Mouse (Mus musculus) forebrain, postnatal 0 days (tissue): ENCODE measurements around the gene Prkg1. TPM values are rescaled to one million over a fixed set of nuclear protein-coding genes. Genes with fewer than 3 reads are reported as not detected.
A peak's percentile ranks its signal among the peaks of the same experiment; 100 is the strongest.

ENCODE experiments used
- ATAC-seq: fragments of 200-750 bp; cut with Nextera tagmentation; 2 replicates; pipeline ENCODE4 v1.8.0; 2017; ENCODE audit warnings: mild to moderate bottlenecking, moderate library complexity
- DNase-seq: peaks from one replicate; pipeline ENCODE4 v3.0.0-alpha.2; 2015
- H3K27ac ChIP-seq: fragments of 300-500 bp; sonication (generic); 2 replicates; pipeline ENCODE4 v1.5.1; 2014; ENCODE audit warnings: low read depth, mild to moderate bottlenecking, antibody characterized with exemption, low read length, moderate library complexity, mixed read lengths
- H3K27me3 ChIP-seq: fragments of 300-500 bp; sonication (generic); 2 replicates; pipeline ENCODE4 v1.6.1; 2014; ENCODE audit warnings: mild to moderate bottlenecking, low read length, mixed read lengths; ENCODE audit not compliant: insufficient read depth
- H3K36me3 ChIP-seq: fragments of 300-500 bp; sonication (generic); 2 replicates; pipeline ENCODE4 v1.6.1; 2014; ENCODE audit warnings: mild to moderate bottlenecking, moderate library complexity; ENCODE audit not compliant: insufficient read depth
- H3K4me1 ChIP-seq: fragments of 300-500 bp; sonication (generic); 2 replicates; pipeline ENCODE4 v1.6.1; 2014; ENCODE audit warnings: antibody characterized with exemption; ENCODE audit not compliant: insufficient read depth
- H3K4me2 ChIP-seq: fragments of 300-500 bp; sonication (generic); 2 replicates; pipeline ENCODE4 v1.6.1; 2014; ENCODE audit warnings: low read depth, mild to moderate bottlenecking, moderate library complexity
- H3K4me3 ChIP-seq: fragments of 300-500 bp; sonication (generic); 2 replicates; pipeline ENCODE4 v1.5.1; 2014; ENCODE audit warnings: low read depth, low read length, mixed read lengths
- H3K9ac ChIP-seq: fragments of 300-500 bp; sonication (generic); 2 replicates; pipeline ENCODE4 v1.6.1; 2014; ENCODE audit warnings: mild to moderate bottlenecking
- H3K9me3 ChIP-seq: fragments of 300-500 bp; sonication (generic); 2 replicates; pipeline ENCODE4 v1.6.1; 2016; ENCODE audit warnings: low read length
- CTCF ChIP-seq: sonication (generic); IDR thresholded peaks from 2 replicates; pipeline ENCODE4 v1.5.1; 2016; ENCODE audit warnings: antibody characterized with exemption, control low read depth, low read depth
- WGBS: fragments of 180-500 bp; shearing (Covaris S2); extraction: QIAGEN DNeasy Blood & Tissue Kit; methylation state at CpG from one replicate; pipeline ENCODE4 v1.1.7; 2014; 5-methylcytosine and 5-hydroxymethylcytosine counted together
- polyA plus RNA-seq: library from polyadenylated mRNA; unstranded; fragments of >200 nt; fragmentation: Nextera tagmentation; extraction: Ambion mirVana; gene quantifications from 2 replicates; pipeline ENCODE4 v1.2.1, GENCODE M21; 2015
- total RNA-seq: library from RNA; depleted of rRNA; stranded (reverse); fragments of >200 nt; gene quantifications from 2 replicates; pipeline ENCODE4 v1.2.3, GENCODE M21; 2014

The Prkg1 gene
- total and polyA plus RNA-seq, 2 experiments from 2014 or later, result 3.2 to 9.9 TPM

DNA sequence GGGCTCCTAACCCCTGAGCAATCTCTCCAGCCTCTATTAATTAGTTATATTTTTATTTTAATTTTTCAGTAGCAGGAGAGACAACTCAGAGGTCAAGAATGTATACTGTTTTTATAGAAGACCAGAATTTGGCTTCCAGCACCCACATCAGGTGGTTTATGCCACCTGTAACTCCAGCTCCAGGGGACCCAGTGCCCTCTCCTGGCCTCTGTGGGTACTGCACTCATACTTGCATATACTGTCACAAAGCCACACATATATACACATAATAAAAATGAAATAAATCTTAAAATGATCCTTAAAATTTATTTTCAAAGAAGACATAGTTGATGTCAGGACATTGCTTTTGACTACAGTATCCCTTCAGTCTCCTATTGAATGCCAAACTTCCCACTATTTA is 862.5 kb downstream of the Prkg1 start:
- Histone ChIP-seq H3K27me3 (no peaks in the 10 kb centered on the region), H3K9ac (no peak overlapping the region), H3K9me3 (no peaks in the 10 kb centered on the region), H3K4me2 (no peak overlapping the region), H3K4me3 (no peak overlapping the region), H3K4me1 (no peaks in the 10 kb centered on the region), H3K36me3 (no peaks in the 10 kb centered on the region), H3K27ac (no peak overlapping the region)
- no peak for TF ChIP-seq CTCF
- ATAC-seq, result no peak
- no peak for DNase-seq

DNA sequence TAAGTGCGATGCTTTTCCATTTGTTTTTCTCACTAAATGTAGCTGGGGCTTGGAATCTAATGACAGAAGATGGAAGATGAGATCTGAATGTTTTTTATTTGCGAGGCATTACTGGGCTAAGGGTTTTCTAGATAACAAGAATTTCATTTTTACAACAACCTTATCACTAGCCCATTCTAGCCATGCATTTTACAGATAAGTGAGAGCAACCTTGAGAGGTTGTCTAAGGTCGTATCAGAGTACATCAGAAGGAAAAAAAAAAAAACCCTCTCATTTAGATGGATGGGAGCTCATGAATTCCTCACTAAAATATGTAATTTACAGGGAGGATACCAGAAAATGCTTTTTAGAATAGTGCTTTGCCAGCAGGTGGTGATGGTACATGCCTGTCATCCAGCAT is 863.8 kb downstream of the Prkg1 start:
- H3K4me2 ChIP-seq, result no peak overlapping the region
- ATAC-seq (no peak), DNase-seq (no peak)
- no peak overlapping the region for H3K4me3 ChIP-seq
- H3K27ac ChIP-seq, result no peak overlapping the region
- no peaks in the 10 kb centered on the region for H3K4me1 ChIP-seq
- no peak for TF ChIP-seq CTCF
- H3K36me3 ChIP-seq, result no peaks in the 10 kb centered on the region
- H3K9me3 ChIP-seq, result no peaks in the 10 kb centered on the region
- no peak overlapping the region for H3K9ac ChIP-seq
- WGBS, result 78% methylated on average over 3 of the region's 3 CpGs
- no peaks in the 10 kb centered on the region for H3K27me3 ChIP-seq

DNA sequence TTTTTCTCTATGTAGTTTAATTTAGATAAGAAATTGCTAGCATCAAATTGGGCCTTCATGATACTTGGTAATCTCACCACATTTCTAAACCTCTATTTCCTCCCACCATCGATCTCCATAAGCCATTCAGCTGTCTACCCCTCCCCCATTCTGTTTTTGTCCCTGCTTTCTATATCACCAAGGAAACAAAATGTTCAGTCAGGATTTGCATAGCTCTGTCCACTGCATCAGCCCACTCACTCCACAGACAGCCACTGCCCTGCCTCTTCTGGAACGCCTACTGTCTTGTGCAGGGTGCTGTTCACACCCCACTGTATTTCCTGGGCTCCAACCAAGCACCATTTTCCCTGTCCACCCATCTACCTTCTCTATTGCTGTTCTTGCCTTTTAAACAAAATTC is 874.5 kb downstream of the Prkg1 start:
- ATAC-seq, result peak; percentile 62; the same call in 1 of the 2 replicates
- TF ChIP-seq CTCF, result no peak
- Histone ChIP-seq H3K9ac (no peak overlapping the region), H3K4me3 (no peak overlapping the region), H3K4me1 (no peaks in the 10 kb centered on the region), H3K36me3 (no peaks in the 10 kb centered on the region), H3K27ac (no peak overlapping the region), H3K27me3 (no peaks in the 10 kb centered on the region), H3K9me3 (no peaks in the 10 kb centered on the region), H3K4me2 (no peak overlapping the region)
- WGBS, result 50% methylated on average over 2 of the region's 2 CpGs
- DNase-seq, result peak; percentile 3

DNA sequence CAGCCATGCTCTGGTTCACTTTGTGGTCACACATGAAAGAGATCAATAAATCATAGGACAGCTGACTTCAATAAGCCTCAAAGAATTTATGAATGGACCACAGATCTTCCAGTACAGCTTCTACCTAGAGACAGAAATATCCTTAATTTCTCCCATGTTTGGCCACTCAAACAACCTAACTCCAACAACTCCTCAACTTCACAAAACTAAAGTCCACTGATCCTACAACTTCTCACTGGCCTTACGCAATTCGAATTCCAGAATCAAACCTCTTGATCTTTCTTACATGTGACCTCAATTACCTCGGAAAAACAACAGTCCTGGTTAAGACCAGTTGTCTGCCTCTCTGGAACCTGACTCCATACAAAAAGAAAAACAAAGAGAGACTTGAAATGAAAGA is 875.0 kb downstream of the Prkg1 start:
- TF ChIP-seq CTCF, result no peak
- DNase-seq (no peak), ATAC-seq (no peak)
- no peaks in the 10 kb centered on the region for H3K4me1 ChIP-seq
- no peak overlapping the region for H3K4me2 ChIP-seq
- H3K36me3 ChIP-seq, result no peaks in the 10 kb centered on the region
- 80% methylated on average over 3 of the region's 3 CpGs for WGBS
- no peaks in the 10 kb centered on the region for H3K27me3 ChIP-seq
- no peak overlapping the region for H3K4me3 ChIP-seq
- H3K9me3 ChIP-seq, result no peaks in the 10 kb centered on the region
- H3K27ac ChIP-seq, result no peak overlapping the region
- H3K9ac ChIP-seq, result no peak overlapping the region

DNA sequence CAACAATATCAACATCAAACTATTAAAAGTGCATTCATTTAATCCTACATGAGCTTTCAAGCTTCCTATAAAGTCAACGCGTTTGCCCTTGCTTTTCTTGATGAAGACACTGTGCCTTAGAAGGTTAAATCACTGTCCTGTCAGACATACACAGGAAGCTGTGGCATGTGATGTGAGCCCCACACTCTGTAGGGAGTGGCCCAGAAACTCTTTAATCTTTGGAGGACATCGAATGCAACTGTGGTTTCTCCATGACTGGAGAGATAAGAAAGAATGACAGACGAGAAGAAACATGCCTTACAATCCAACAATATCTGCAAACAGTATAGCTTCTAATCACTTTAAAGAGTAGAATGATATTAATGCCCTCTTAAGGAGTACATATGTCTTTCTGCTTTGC is 903.4 kb downstream of the Prkg1 start:
- DNase-seq (no peak), ATAC-seq (no peak)
- no peaks in the 10 kb centered on the region for H3K9me3 ChIP-seq
- no peak overlapping the region for H3K27ac ChIP-seq
- H3K9ac ChIP-seq, result no peak overlapping the region
- H3K4me2 ChIP-seq, result no peak overlapping the region
- H3K4me1 ChIP-seq, result no peaks in the 10 kb centered on the region
- WGBS, result 92% methylated on average over 4 of the region's 4 CpGs
- no peak overlapping the region for H3K4me3 ChIP-seq
- TF ChIP-seq CTCF, result no peak
- no peaks in the 10 kb centered on the region for H3K27me3 ChIP-seq
- H3K36me3 ChIP-seq, result no peaks in the 10 kb centered on the region

DNA sequence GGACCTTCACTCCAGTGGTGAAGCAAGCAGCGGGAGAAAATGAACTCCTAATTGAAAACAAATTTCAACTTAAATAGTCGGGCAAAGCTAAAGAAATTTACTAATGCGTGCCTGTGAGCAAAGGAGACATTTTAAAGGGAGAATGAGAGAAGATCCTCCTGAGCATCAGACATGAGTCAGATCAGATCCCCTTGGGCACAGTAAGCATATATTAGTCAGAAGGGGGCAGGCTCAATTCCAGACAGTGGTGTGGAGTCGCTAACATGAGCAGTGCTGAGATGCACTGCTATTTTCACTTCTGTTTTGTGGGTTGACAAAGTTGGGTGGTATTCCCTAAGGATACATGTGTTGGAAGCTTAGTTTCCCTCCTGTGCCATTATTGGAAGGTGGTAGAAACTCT is 913.8 kb downstream of the Prkg1 start:
- H3K4me3 ChIP-seq, result no peak overlapping the region
- DNase-seq (no peak), ATAC-seq (no peak)
- no peak overlapping the region for H3K27ac ChIP-seq
- WGBS, result 77% methylated on average over 4 of the region's 4 CpGs
- H3K4me1 ChIP-seq, result no peaks in the 10 kb centered on the region
- H3K9ac ChIP-seq, result no peak overlapping the region
- TF ChIP-seq CTCF, result no peak
- H3K36me3 ChIP-seq, result no peaks in the 10 kb centered on the region
- no peaks in the 10 kb centered on the region for H3K27me3 ChIP-seq
- H3K9me3 ChIP-seq, result no peaks in the 10 kb centered on the region
- no peak overlapping the region for H3K4me2 ChIP-seq

DNA sequence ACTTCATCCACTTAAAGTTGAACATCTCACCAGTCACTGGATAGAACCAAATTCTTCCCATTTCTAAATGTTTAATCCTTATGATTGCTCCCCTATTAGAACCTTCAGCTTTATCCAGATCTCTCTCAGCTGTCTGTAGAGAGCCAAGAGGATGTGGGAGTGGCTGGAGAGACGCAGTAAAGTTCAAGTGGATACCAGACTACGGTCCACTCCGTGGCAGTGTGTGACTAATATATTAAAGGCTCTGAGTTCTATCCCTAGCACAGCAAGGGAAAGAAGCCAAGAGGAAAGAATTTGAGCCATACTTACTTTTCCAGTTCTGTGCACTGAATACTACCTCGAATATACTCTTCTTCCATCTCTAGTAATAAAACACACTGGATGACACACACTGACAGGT is 919.9 kb downstream of the Prkg1 start:
- DNase-seq (no peak), ATAC-seq (no peak)
- no peak for TF ChIP-seq CTCF
- Histone ChIP-seq H3K9ac (no peak overlapping the region), H3K27me3 (no peaks in the 10 kb centered on the region), H3K4me1 (no peaks in the 10 kb centered on the region), H3K36me3 (no peaks in the 10 kb centered on the region), H3K4me2 (no peak overlapping the region), H3K9me3 (no peaks in the 10 kb centered on the region), H3K27ac (no peak overlapping the region), H3K4me3 (no peak overlapping the region)
- 79% methylated on average over 4 of the region's 4 CpGs for WGBS

DNA sequence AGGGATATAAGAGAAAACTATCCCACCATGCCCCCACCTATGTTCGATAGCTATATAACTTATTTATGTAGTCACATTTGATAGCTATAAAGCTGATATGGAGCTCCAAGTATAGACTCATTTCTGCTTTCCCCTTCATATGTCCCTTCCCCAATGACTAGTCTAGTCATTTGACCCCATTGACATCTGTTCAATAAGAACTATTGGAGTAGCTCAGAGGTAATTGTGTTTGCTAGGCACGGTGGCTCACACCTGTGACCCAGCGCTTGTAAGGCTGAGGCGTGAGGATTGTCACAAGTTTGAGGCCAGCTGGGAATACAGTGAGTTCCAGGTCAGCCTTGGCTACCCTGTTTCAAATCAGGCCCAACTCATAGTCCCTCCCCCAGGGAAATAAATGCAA is 921.2 kb downstream of the Prkg1 start:
- Histone ChIP-seq H3K27me3 (no peaks in the 10 kb centered on the region), H3K36me3 (no peaks in the 10 kb centered on the region), H3K27ac (peak overlapping the region; percentile 31; the same call in 1 of the 2 replicates), H3K4me2 (no peak overlapping the region), H3K9ac (no peak overlapping the region), H3K4me1 (no peaks in the 10 kb centered on the region), H3K9me3 (no peaks in the 10 kb centered on the region), H3K4me3 (no peak overlapping the region)
- TF ChIP-seq CTCF, result no peak
- 82% methylated on average over 4 of the region's 4 CpGs for WGBS
- DNase-seq (no peak), ATAC-seq (no peak)
